Mouse (Mus musculus) C2C12 (cell line): ENCODE data around the gene Maz. TPM values are rescaled to one million over a fixed set of nuclear protein-coding genes. Genes with fewer than 3 reads are reported as not detected.

Source experiments
- H3K27me3 ChIP-seq: one replicate; pipeline ENCODE4 v1.6.1; 2011; ENCODE audit not compliant: control insufficient read depth, insufficient read depth, insufficient read length
- H3K36me3 ChIP-seq: one replicate; pipeline ENCODE4 v1.6.1; 2011; ENCODE audit not compliant: control insufficient read depth, insufficient read depth
- H3K4me3 ChIP-seq: one replicate; pipeline ENCODE4 v1.5.1; 2011; ENCODE audit warnings: mild to moderate bottlenecking, control low read depth; ENCODE audit not compliant: poor library complexity, insufficient read depth, severe bottlenecking
- H3K79me2 ChIP-seq: one replicate; pipeline ENCODE4 v1.6.1; 2011; ENCODE audit not compliant: control insufficient read depth, insufficient read depth
- H3K79me3 ChIP-seq: one replicate; pipeline ENCODE4 v1.6.1; 2011; ENCODE audit warnings: low read depth, control low read depth
- H3ac ChIP-seq: one replicate; pipeline ENCODE3; 2011; ENCODE audit warnings: low read depth; ENCODE audit not compliant: control insufficient read depth, insufficient read length
- CEBPB ChIP-seq: IDR thresholded peaks from one replicate; pipeline ENCODE4 v1.6.1; 2011; ENCODE audit warnings: low read depth, mild to moderate bottlenecking, control low read depth, moderate library complexity
- CTCF ChIP-seq: IDR thresholded peaks from one replicate; pipeline ENCODE4 v1.5.1; 2011; ENCODE audit not compliant: control insufficient read depth, insufficient read depth, insufficient read length
- FOSL1 ChIP-seq: IDR thresholded peaks from one replicate; pipeline ENCODE4 v1.8.0; 2011; ENCODE audit warnings: mild to moderate bottlenecking, low read length; ENCODE audit not compliant: poor library complexity, insufficient read depth, severe bottlenecking
- MAX ChIP-seq: IDR thresholded peaks from one replicate; pipeline ENCODE4 v1.6.1; 2011; ENCODE audit warnings: mild to moderate bottlenecking, control low read depth
- MYOD1 ChIP-seq: IDR thresholded peaks from one replicate; pipeline ENCODE4 v1.6.1; 2011; ENCODE audit warnings: low read depth; ENCODE audit not compliant: control insufficient read depth, insufficient read length
- MYOG ChIP-seq: IDR thresholded peaks from one replicate; pipeline ENCODE4 v1.6.1; 2011; ENCODE audit not compliant: control insufficient read depth, insufficient read length; ENCODE audit errors: extremely low read depth
- USF1 ChIP-seq: IDR thresholded peaks from one replicate; pipeline ENCODE4 v1.6.1; 2011; ENCODE audit warnings: low read depth, mild to moderate bottlenecking, control low read depth, moderate library complexity
- polyA plus RNA-seq: library from polyadenylated mRNA; unstranded; fragments of >200 nt; fragmentation: generic; extraction: Trizol; gene quantifications from one replicate; pipeline ENCODE4 v1.2.1, GENCODE M21; 2012; ENCODE audit warnings: missing spikeins

Gene Maz
- polyA plus RNA-seq, 1 experiment: 141 TPM

GRCm38 (mm10) chr7:127022528-127023271 lies 4.1 kb downstream of the Maz start:
- no peak overlapping the region for H3ac ChIP-seq
- H3K27me3 ChIP-seq: no peaks in the 10 kb centered on the region
- H3K79me3 ChIP-seq: peaks cover 20% of the 10 kb centered on the region
- H3K36me3 ChIP-seq: peaks cover 27% of the 10 kb centered on the region
- peaks cover 33% of the 10 kb centered on the region for H3K79me2 ChIP-seq
- H3K4me3 ChIP-seq: no peak overlapping the region
- TF ChIP-seq MYOD1 (no peak), MAX (no peak), MYOG (no peak)

- H3ac ChIP-seq: no peak overlapping the region
- no peak for TF ChIP-seq MYOG
- no peak for TF ChIP-seq CTCF
- TF ChIP-seq MAX: no peak
- peaks cover 33% of the 10 kb centered on the region for H3K79me2 ChIP-seq
- H3K36me3 ChIP-seq: peaks cover 27% of the 10 kb centered on the region
- H3K27me3 ChIP-seq: no peaks in the 10 kb centered on the region
- no peak overlapping the region for H3K4me3 ChIP-seq
- H3K79me3 ChIP-seq: peaks cover 20% of the 10 kb centered on the region
Observed at GRCm38 (mm10) chr7:127021563-127022527, 5.0 kb downstream of the Maz start.

- H3K79me3 ChIP-seq: peaks cover 20% of the 10 kb centered on the region
- no peak within 1 kb of the TSS for H3ac ChIP-seq
- no peaks in the 10 kb centered on the region for H3K27me3 ChIP-seq
- TF ChIP-seq CTCF (no peak), FOSL1 (no peak), CEBPB (no peak), MYOG (no peak), MYOD1 (no peak), MAX (no peak), USF1 (no peak)
- peaks cover 27% of the 10 kb centered on the region for H3K36me3 ChIP-seq
- H3K4me3 ChIP-seq: no peak within 1 kb of the TSS
- H3K79me2 ChIP-seq: peaks cover 33% of the 10 kb centered on the region
Observed at GRCm38 (mm10) chr7:127020901-127021562, 5.8 kb downstream of the Maz start, which contains the start of the genes Gm42742 and Prrt2. Gm42742 (minus strand) TSS chr7:127021097. Prrt2 (minus strand) TSS chr7:127021211.

GRCm38 (mm10) chr7:127020491-127020890 lies 6.3 kb downstream of the Maz start:
- peaks cover 34% of the 10 kb centered on the region for H3K79me2 ChIP-seq
- no peaks in the 10 kb centered on the region for H3K27me3 ChIP-seq
- H3ac ChIP-seq: no peak overlapping the region
- peaks cover 30% of the 10 kb centered on the region for H3K36me3 ChIP-seq
- H3K79me3 ChIP-seq: peaks cover 23% of the 10 kb centered on the region
- no peak overlapping the region for H3K4me3 ChIP-seq
- TF ChIP-seq CTCF: no peak
- no peak for TF ChIP-seq MYOD1
- TF ChIP-seq CEBPB: no peak
- TF ChIP-seq MYOG: no peak
- TF ChIP-seq USF1: no peak
- no peak for TF ChIP-seq MAX
- no peak for TF ChIP-seq FOSL1

GRCm38 (mm10) chr7:127020031-127020430 lies 6.8 kb downstream of the Maz start:
- Histone ChIP-seq H3K79me3 (peaks cover 22% of the 10 kb centered on the region), H3K27me3 (no peaks in the 10 kb centered on the region), H3ac (no peak overlapping the region), H3K79me2 (peaks cover 34% of the 10 kb centered on the region), H3K4me3 (no peak overlapping the region), H3K36me3 (peaks cover 35% of the 10 kb centered on the region)
- TF ChIP-seq USF1: no peak
- no peak for TF ChIP-seq MYOG
- no peak for TF ChIP-seq CTCF
- TF ChIP-seq FOSL1: no peak
- no peak for TF ChIP-seq MYOD1
- no peak for TF ChIP-seq MAX
- no peak for TF ChIP-seq CEBPB
